Mouse (Mus musculus) kidney, embryonic 15.5 days (tissue): ENCODE measurements around the gene Padi2. TPM values are rescaled to one million over a fixed set of nuclear protein-coding genes. Genes with fewer than 3 reads are reported as not detected.

Source experiments
- ATAC-seq: fragments of 200-750 bp; cut with Nextera tagmentation; replicated peaks from 2 replicates; pipeline ENCODE4 v1.8.0; 2017; ENCODE audit warnings: moderate TSS enrichment; ENCODE audit not compliant: low FRiP score
- H3K27ac ChIP-seq: fragments of 300-500 bp; sonication (generic); 2 replicates; pipeline ENCODE4 v1.5.1; 2015; ENCODE audit warnings: mild to moderate bottlenecking, inconsistent platforms
- H3K27me3 ChIP-seq: fragments of 300-500 bp; sonication (generic); 2 replicates; pipeline ENCODE4 v1.6.1; 2015; ENCODE audit warnings: inconsistent platforms
- H3K36me3 ChIP-seq: fragments of 300-500 bp; sonication (generic); 2 replicates; pipeline ENCODE4 v1.6.1; 2015; ENCODE audit warnings: inconsistent platforms
- H3K4me1 ChIP-seq: fragments of 300-500 bp; sonication (generic); 2 replicates; pipeline ENCODE4 v1.6.1; 2015; ENCODE audit warnings: inconsistent platforms
- H3K4me2 ChIP-seq: fragments of 300-500 bp; sonication (generic); 2 replicates; pipeline ENCODE4 v1.6.1; 2015; ENCODE audit warnings: moderate library complexity, mild to moderate bottlenecking, inconsistent platforms
- H3K4me3 ChIP-seq: fragments of 300-500 bp; sonication (generic); replicated peaks from 2 replicates; pipeline ENCODE4 v1.5.1; 2015; ENCODE audit warnings: mild to moderate bottlenecking, inconsistent platforms
- H3K9ac ChIP-seq: fragments of 300-500 bp; sonication (generic); 2 replicates; pipeline ENCODE4 v1.6.1; 2015; ENCODE audit warnings: mild to moderate bottlenecking, inconsistent platforms
- H3K9me3 ChIP-seq: fragments of 300-500 bp; sonication (generic); replicated peaks from 2 replicates; pipeline ENCODE4 v1.6.1; 2016; ENCODE audit warnings: inconsistent platforms
- WGBS: fragments of 180-500 bp; shearing (Covaris S2); methylation state at CpG from one replicate; pipeline ENCODE4 v1.1.7; 2015; ENCODE audit warnings: mixed read lengths; 5-methylcytosine and 5-hydroxymethylcytosine counted together
- polyA plus RNA-seq: library from polyadenylated mRNA; unstranded; fragments of >200 nt; fragmentation: Nextera tagmentation; extraction: Ambion mirVana; gene quantifications from 2 replicates; pipeline ENCODE4 v1.2.1, GENCODE M21; 2015

Padi2 gene
- polyA plus RNA-seq, 1 experiment from 2014 or later = 18.7 TPM

GRCm38 (mm10) chr4:140871851-140872685 lies 34.1 kb upstream of the Padi2 start:
- H3K4me3 ChIP-seq = no peak overlapping the region
- WGBS = 77% methylated on average over 8 of the region's 8 CpGs
- no peak overlapping the region for H3K4me2 ChIP-seq
- H3K36me3 ChIP-seq = no peaks in the 10 kb centered on the region
- H3K27ac ChIP-seq = no peak overlapping the region
- no peak overlapping the region for H3K9ac ChIP-seq
- no peak for ATAC-seq
- peaks cover 17% of the 10 kb centered on the region for H3K27me3 ChIP-seq
- peaks cover 16% of the 10 kb centered on the region for H3K4me1 ChIP-seq
- H3K9me3 ChIP-seq = no peaks in the 10 kb centered on the region; the same call in 1 of the 2 replicates

- peaks cover 17% of the 10 kb centered on the region for H3K27me3 ChIP-seq
- no peak overlapping the region for H3K27ac ChIP-seq
- 79% methylated on average over 5 of the region's 5 CpGs for WGBS
- no peak for ATAC-seq
- H3K4me3 ChIP-seq = no peak overlapping the region
- H3K4me2 ChIP-seq = no peak overlapping the region
- H3K36me3 ChIP-seq = no peaks in the 10 kb centered on the region
- H3K4me1 ChIP-seq = peaks cover 16% of the 10 kb centered on the region
- H3K9ac ChIP-seq = no peak overlapping the region
- H3K9me3 ChIP-seq = no peaks in the 10 kb centered on the region; the same call in 1 of the 2 replicates
Measured at GRCm38 (mm10) chr4:140872686-140872992, 33.5 kb upstream of the Padi2 start.

- H3K9me3 ChIP-seq = no peaks in the 10 kb centered on the region; the same call in 1 of the 2 replicates
- 35% methylated on average over 11 of the region's 11 CpGs for WGBS
- H3K9ac ChIP-seq = no peak overlapping the region
- no peak overlapping the region for H3K4me3 ChIP-seq
- peaks cover 13% of the 10 kb centered on the region for H3K4me1 ChIP-seq
- no peak overlapping the region for H3K27ac ChIP-seq
- H3K27me3 ChIP-seq = peaks cover 17% of the 10 kb centered on the region
- no peak overlapping the region for H3K4me2 ChIP-seq
- ATAC-seq = no peak
- H3K36me3 ChIP-seq = no peaks in the 10 kb centered on the region
Measured at GRCm38 (mm10) chr4:140873011-140873410, 33.1 kb upstream of the Padi2 start.

- no peak overlapping the region for H3K27ac ChIP-seq
- no peak overlapping the region for H3K4me2 ChIP-seq
- ATAC-seq = no peak
- WGBS = 88% methylated on average over 8 of the region's 8 CpGs
- H3K9me3 ChIP-seq = no peaks in the 10 kb centered on the region; the same call in 1 of the 2 replicates
- H3K4me3 ChIP-seq = no peak overlapping the region
- H3K27me3 ChIP-seq = peaks cover 4% of the 10 kb centered on the region; the same call in 1 of the 2 replicates
- no peak overlapping the region for H3K9ac ChIP-seq
- no peaks in the 10 kb centered on the region for H3K36me3 ChIP-seq
- no peaks in the 10 kb centered on the region for H3K4me1 ChIP-seq
Measured at GRCm38 (mm10) chr4:140876161-140876560, 30.0 kb upstream of the Padi2 start.

- ATAC-seq = no peak
- WGBS = 22% methylated on average over 6 of the region's 6 CpGs
- no peaks in the 10 kb centered on the region for H3K4me1 ChIP-seq
- no peaks in the 10 kb centered on the region; the same call in 1 of the 2 replicates for H3K9me3 ChIP-seq
- no peak overlapping the region for H3K9ac ChIP-seq
- peaks cover 4% of the 10 kb centered on the region; the same call in 1 of the 2 replicates for H3K27me3 ChIP-seq
- no peaks in the 10 kb centered on the region for H3K36me3 ChIP-seq
- no peak overlapping the region for H3K4me3 ChIP-seq
- H3K4me2 ChIP-seq = no peak overlapping the region
- no peak overlapping the region for H3K27ac ChIP-seq
Measured at GRCm38 (mm10) chr4:140876681-140877080, 29.5 kb upstream of the Padi2 start.

- no peak for ATAC-seq
- Histone ChIP-seq H3K4me1 (no peaks in the 10 kb centered on the region), H3K4me2 (no peak overlapping the region), H3K9ac (no peak overlapping the region), H3K27ac (no peak overlapping the region), H3K4me3 (no peak overlapping the region), H3K9me3 (peaks cover 6% of the 10 kb centered on the region), H3K36me3 (no peaks in the 10 kb centered on the region), H3K27me3 (peaks cover 4% of the 10 kb centered on the region; the same call in 1 of the 2 replicates)
- 79% methylated on average over 9 of the region's 9 CpGs for WGBS
Measured at GRCm38 (mm10) chr4:140877441-140877840, 28.7 kb upstream of the Padi2 start.

GRCm38 (mm10) chr4:140878655-140879054 lies 27.5 kb upstream of the Padi2 start:
- 87% methylated on average over 9 of the region's 9 CpGs for WGBS
- ATAC-seq = no peak

GRCm38 (mm10) chr4:140879116-140879515 lies 27.0 kb upstream of the Padi2 start:
- no peaks in the 10 kb centered on the region for H3K4me1 ChIP-seq
- ATAC-seq = no peak
- H3K9me3 ChIP-seq = peaks cover 8% of the 10 kb centered on the region
- H3K36me3 ChIP-seq = no peaks in the 10 kb centered on the region
- H3K27me3 ChIP-seq = peaks cover 4% of the 10 kb centered on the region; the same call in 1 of the 2 replicates
- H3K4me3 ChIP-seq = no peak overlapping the region
- H3K9ac ChIP-seq = no peak overlapping the region
- H3K27ac ChIP-seq = no peak overlapping the region
- WGBS = 92% methylated on average over 6 of the region's 6 CpGs
- no peak overlapping the region for H3K4me2 ChIP-seq

More at GRCm38 (mm10) chr4:140878655-140879054, 27.5 kb upstream of the Padi2 start:
- Histone ChIP-seq H3K4me1 (no peaks in the 10 kb centered on the region), H3K27ac (no peak overlapping the region), H3K4me3 (no peak overlapping the region), H3K9ac (no peak overlapping the region), H3K4me2 (no peak overlapping the region), H3K36me3 (no peaks in the 10 kb centered on the region), H3K9me3 (peaks cover 8% of the 10 kb centered on the region), H3K27me3 (peaks cover 4% of the 10 kb centered on the region; the same call in 1 of the 2 replicates)

- 55% methylated on average over 4 of the region's 4 CpGs for WGBS
- Histone ChIP-seq H3K9ac (no peak overlapping the region), H3K36me3 (no peaks in the 10 kb centered on the region), H3K4me2 (no peak overlapping the region), H3K4me3 (no peak overlapping the region), H3K4me1 (no peaks in the 10 kb centered on the region), H3K27ac (no peak overlapping the region), H3K9me3 (peaks cover 8% of the 10 kb centered on the region; the same call in 1 of the 2 replicates), H3K27me3 (peaks cover 4% of the 10 kb centered on the region; the same call in 1 of the 2 replicates)
- ATAC-seq = no peak
Measured at GRCm38 (mm10) chr4:140879739-140880138, 26.4 kb upstream of the Padi2 start.

- Histone ChIP-seq H3K36me3 (no peaks in the 10 kb centered on the region), H3K9me3 (peaks cover 8% of the 10 kb centered on the region; the same call in 1 of the 2 replicates), H3K4me2 (no peak overlapping the region), H3K4me1 (no peaks in the 10 kb centered on the region), H3K9ac (no peak overlapping the region), H3K27ac (no peak overlapping the region), H3K27me3 (peaks cover 4% of the 10 kb centered on the region; the same call in 1 of the 2 replicates), H3K4me3 (no peak overlapping the region)
- 87% methylated on average over 3 of the region's 3 CpGs for WGBS
- no peak for ATAC-seq
Measured at GRCm38 (mm10) chr4:140880207-140880606, 25.9 kb upstream of the Padi2 start.

- peaks cover 8% of the 10 kb centered on the region; the same call in 1 of the 2 replicates for H3K9me3 ChIP-seq
- peaks cover 3% of the 10 kb centered on the region; the same call in 1 of the 2 replicates for H3K27me3 ChIP-seq
- H3K27ac ChIP-seq = no peak overlapping the region
- H3K4me1 ChIP-seq = no peaks in the 10 kb centered on the region
- no peak overlapping the region for H3K9ac ChIP-seq
- H3K4me3 ChIP-seq = no peak overlapping the region
- WGBS = 90% methylated on average over 8 of the region's 8 CpGs
- no peak for ATAC-seq
- H3K36me3 ChIP-seq = no peaks in the 10 kb centered on the region
- no peak overlapping the region for H3K4me2 ChIP-seq
Measured at GRCm38 (mm10) chr4:140881026-140881670, 25.0 kb upstream of the Padi2 start.

GRCm38 (mm10) chr4:140881771-140882170 lies 24.4 kb upstream of the Padi2 start:
- Histone ChIP-seq H3K4me3 (no peak overlapping the region), H3K4me1 (no peaks in the 10 kb centered on the region), H3K9me3 (peaks cover 8% of the 10 kb centered on the region; the same call in 1 of the 2 replicates), H3K36me3 (no peaks in the 10 kb centered on the region), H3K4me2 (no peak overlapping the region), H3K27ac (no peak overlapping the region), H3K27me3 (no peaks in the 10 kb centered on the region; the same call in 1 of the 2 replicates), H3K9ac (no peak overlapping the region)
- ATAC-seq = no peak
- WGBS = 95% methylated on average over 13 of the region's 13 CpGs
